Mouse (Mus musculus): Measurements from ENCODE around the gene Zfp366. TPM values are rescaled to one million over a fixed set of nuclear protein-coding genes. Genes with fewer than 3 reads are reported as not detected.
A peak's percentile ranks its signal among the peaks of the same experiment; 100 is the strongest.

Gene Zfp366
- polyA plus RNA-seq, 1 experiment from 2014 or later, result 0.64 TPM

DNA sequence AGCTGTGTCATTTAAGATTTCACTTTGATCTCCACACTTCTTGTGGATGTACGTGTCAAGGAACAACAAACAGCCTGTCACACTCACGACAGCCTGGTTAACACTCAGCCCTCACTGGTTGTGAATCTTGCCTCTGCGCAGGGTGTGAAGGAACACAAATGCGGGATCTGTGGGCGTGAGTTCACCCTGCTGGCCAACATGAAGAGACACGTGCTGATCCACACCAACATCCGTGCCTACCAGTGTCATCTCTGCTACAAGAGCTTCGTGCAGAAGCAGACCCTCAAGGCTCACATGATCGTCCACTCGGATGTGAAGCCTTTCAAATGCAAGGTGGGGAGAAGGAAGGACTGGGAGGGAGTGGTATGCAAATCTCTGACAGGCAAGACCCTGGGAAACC is 49.3 kb downstream of the Zfp366 start:
- Histone ChIP-seq H3K27me3 (no peaks in the 10 kb centered on the region), H3K4me3 (no peak overlapping the region), H3K9ac (no peak overlapping the region), H3K36me3 (no peaks in the 10 kb centered on the region), H3K9me3 (no peaks in the 10 kb centered on the region), H3K4me1 (replicated peaks) (peaks cover 13% of the 10 kb centered on the region), H3K27ac (no peak overlapping the region), H3K4me2 (no peak overlapping the region)
- WGBS, result 83% methylated on average over 10 of the region's 10 CpGs
- no peak for ATAC-seq (ENCODE audit: low FRiP score)

DNA sequence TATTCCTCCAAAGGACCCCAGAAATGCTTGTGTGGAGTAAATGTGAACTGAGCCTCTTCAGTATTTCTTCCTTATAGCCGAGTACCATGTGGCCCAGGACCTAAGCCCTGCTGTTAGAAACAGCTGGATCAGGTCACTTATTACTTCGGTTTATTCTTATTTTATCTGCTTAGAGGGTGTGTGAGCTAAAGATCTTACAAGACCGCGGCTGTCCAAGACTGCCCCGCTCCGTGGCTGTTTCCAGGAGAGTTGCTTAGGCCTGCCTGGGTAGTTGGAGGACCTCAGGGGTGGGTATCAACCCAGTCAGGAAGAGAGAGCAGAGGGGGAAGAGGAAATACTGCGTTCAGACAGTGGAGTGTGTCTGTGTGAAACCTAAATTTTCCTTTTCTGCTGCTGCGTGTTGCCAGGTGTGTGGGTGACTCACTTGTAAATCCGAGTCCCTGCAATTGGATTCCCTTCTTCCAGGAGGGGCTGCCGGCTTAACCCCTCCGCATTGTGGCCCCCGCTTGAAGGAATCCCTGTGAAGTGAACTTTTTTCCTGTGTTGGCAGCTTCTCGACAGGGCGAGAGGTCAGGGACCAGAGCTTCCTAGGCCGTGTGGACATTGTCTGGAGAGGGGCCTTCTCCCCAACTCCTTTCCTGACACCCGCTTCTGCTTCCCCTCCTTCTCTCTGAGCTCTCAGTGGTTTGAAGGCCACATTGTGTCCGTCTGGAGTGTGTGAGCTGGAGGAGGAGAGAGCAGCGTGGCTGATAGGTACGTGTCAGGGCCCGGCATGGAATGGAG is 51.0 kb downstream of the Zfp366 start:
- no peak for ATAC-seq (ENCODE audit: low FRiP score)
- H3K36me3 ChIP-seq, result no peaks in the 10 kb centered on the region
- H3K9me3 ChIP-seq, result no peaks in the 10 kb centered on the region
- H3K4me2 ChIP-seq, result no peak overlapping the region
- no peak overlapping the region for H3K4me3 ChIP-seq
- H3K27me3 ChIP-seq, result no peaks in the 10 kb centered on the region
- H3K4me1 ChIP-seq (replicated peaks), result peaks cover 19% of the 10 kb centered on the region
- 81% methylated on average over 20 of the region's 20 CpGs for WGBS
- no peak overlapping the region for H3K9ac ChIP-seq
- H3K27ac ChIP-seq, result no peak overlapping the region

DNA sequence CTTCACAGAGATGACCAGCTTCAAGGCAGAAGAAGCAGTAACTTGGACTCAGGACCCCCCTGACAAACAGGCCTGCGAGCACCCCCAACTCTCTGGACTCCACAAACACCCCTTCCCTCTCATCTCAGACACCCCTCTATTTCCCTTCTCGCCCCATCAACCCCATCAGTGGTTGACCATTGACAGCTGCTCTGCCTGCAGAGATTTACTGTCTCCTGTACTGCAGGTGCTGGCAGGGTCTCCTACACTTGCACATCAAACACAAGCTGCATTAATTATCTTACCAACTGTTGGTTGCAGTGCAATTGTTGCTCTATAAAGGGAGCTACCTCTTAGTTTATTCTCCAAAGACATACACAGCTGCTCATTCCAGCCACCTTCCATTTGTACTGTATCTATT is 51.6 kb downstream of the Zfp366 start:
- no peaks in the 10 kb centered on the region for H3K36me3 ChIP-seq
- no peak for ATAC-seq (ENCODE audit: low FRiP score)
- H3K9ac ChIP-seq, result no peak overlapping the region
- WGBS, result 91% methylated on average over 2 of the region's 2 CpGs
- H3K27me3 ChIP-seq, result no peaks in the 10 kb centered on the region
- H3K4me1 ChIP-seq (replicated peaks), result peaks cover 19% of the 10 kb centered on the region
- no peak overlapping the region for H3K4me2 ChIP-seq
- H3K27ac ChIP-seq, result no peak overlapping the region
- no peaks in the 10 kb centered on the region for H3K9me3 ChIP-seq
- H3K4me3 ChIP-seq, result no peak overlapping the region

DNA sequence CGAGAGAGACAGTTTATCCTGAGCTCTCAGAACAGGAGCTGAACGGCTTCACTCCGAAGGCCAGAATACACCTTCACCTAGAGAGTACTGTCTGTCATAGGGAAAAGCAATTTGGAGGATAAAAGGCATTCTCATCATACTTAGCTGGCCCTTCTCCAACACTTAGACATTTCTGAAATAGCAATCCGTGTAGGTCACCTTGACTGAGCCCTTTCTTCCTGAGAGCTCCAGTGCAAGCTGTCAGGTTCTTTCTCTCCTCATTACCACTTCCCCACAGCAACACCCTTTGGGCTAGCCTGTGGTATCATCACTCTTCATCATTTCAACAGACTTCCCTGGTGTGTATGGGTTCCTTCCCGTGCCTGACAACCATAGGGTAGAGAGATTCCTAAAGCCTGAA is 52.5 kb downstream of the Zfp366 start:
- no peak for ATAC-seq (ENCODE audit: low FRiP score)
- Histone ChIP-seq H3K27ac (no peak overlapping the region), H3K9me3 (no peaks in the 10 kb centered on the region), H3K27me3 (no peaks in the 10 kb centered on the region), H3K9ac (no peak overlapping the region), H3K4me2 (no peak overlapping the region), H3K4me1 (replicated peaks) (peaks cover 19% of the 10 kb centered on the region), H3K4me3 (no peak overlapping the region), H3K36me3 (no peaks in the 10 kb centered on the region)
- WGBS, result 92% methylated on average over 5 of the region's 5 CpGs

DNA sequence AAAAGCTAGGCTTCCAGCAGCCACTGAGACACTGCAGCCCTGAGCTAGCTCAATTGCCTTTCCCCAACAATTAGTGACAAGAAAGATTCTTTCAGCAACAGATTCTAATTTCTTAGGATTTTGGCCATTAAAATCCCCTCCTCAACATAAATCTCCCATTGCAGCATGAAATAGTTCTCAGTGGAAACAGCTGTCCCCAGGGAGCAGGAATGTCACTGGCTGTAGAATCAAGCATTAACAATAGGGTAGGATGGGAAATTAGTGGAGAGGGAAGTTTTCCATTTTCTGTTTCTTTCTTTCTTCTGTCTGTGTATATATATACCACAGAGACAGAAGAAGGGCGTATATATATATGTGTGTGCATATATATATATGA is 53.2 kb downstream of the Zfp366 start:
- WGBS, result 100% methylated on average over 1 of the region's 1 CpGs
- Histone ChIP-seq H3K27me3 (no peaks in the 10 kb centered on the region), H3K4me3 (no peak overlapping the region), H3K36me3 (no peaks in the 10 kb centered on the region), H3K4me2 (no peak overlapping the region), H3K9me3 (no peaks in the 10 kb centered on the region), H3K27ac (no peak overlapping the region), H3K4me1 (replicated peaks) (peaks cover 19% of the 10 kb centered on the region), H3K9ac (no peak overlapping the region)
- no peak for ATAC-seq (ENCODE audit: low FRiP score)

DNA sequence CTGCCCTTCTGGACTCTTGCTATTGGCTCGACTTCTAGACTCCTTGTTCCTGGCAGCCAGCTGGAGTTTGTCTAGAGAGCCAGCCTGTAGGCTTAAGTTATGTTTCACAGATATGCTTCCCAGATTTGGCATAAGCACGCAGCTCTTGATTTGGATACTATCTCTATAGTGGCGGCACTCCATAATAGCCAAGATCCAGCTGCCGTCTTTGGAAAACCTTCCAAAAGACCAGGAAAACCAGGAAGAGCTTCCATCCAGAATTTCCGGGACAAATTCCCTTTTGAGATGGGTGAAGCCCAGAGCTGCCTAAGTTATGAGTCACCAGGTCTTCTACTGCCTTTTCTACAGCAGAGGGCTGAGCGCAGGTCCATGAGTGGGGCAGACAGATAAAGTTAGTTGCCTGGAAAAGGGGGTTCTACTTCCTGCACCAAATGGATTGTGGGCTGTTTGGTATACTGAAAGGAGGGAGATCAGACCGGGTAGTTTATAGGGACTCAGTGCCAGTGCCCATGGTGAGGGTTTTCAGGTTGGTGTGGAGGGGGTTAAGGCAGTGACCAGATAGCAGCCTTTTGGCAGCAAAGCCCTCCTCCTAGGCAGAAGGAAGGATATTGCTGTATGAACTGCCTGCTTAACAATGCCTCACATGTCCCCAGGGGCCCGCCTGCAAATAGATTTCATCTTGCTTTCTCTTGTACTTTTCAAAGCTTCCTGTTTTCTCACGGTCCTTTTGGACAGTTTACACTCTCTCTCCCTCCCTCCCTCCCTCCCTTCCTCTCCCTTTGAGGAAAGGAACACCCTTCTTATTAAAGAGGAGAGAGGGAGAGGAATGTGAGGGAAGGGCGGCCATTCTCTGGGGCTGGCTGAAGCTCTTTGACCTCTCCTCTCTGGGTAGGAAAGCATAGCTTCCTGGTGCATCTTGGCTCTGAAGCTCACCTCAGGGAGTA is 53.9 kb downstream of the Zfp366 start:
- WGBS, result 67% methylated on average over 10 of the region's 10 CpGs
- no peak overlapping the region for H3K4me2 ChIP-seq
- H3K27me3 ChIP-seq, result no peaks in the 10 kb centered on the region
- peak; percentile 39; the same call in 1 of the 2 replicates for ATAC-seq (ENCODE audit: low FRiP score)
- H3K4me3 ChIP-seq, result no peak overlapping the region
- H3K9ac ChIP-seq, result no peak overlapping the region
- H3K27ac ChIP-seq, result peak overlapping the region; percentile 72
- no peaks in the 10 kb centered on the region for H3K9me3 ChIP-seq
- H3K36me3 ChIP-seq, result no peaks in the 10 kb centered on the region
- peaks cover 15% of the 10 kb centered on the region for H3K4me1 ChIP-seq (replicated peaks)

DNA sequence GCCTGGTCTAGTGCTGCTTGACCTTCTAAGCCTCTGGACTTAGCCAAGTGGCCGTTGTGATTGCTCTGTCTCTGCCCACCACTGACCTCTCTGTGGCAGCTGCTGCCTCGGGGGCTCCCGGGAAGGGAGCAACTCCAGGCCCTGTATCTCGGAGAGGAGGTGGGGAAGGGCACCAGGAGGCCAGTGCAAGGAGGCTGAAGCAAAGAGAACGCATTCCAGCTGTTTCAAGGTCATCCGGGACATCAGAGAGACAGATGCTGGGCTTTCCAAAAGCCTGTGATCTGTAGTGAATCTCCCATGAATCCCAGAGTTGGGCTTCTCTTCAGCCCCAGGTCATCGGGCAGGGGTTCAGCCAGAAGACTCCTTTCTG is 54.5 kb downstream of the Zfp366 start:
- Histone ChIP-seq H3K4me2 (no peak overlapping the region), H3K4me1 (replicated peaks) (peaks cover 15% of the 10 kb centered on the region), H3K9ac (no peak overlapping the region), H3K4me3 (no peak overlapping the region), H3K27me3 (no peaks in the 10 kb centered on the region), H3K27ac (peak overlapping the region; percentile 72), H3K36me3 (no peaks in the 10 kb centered on the region), H3K9me3 (no peaks in the 10 kb centered on the region)
- ATAC-seq (ENCODE audit: low FRiP score), result no peak
- 22% methylated on average over 7 of the region's 7 CpGs for WGBS

DNA sequence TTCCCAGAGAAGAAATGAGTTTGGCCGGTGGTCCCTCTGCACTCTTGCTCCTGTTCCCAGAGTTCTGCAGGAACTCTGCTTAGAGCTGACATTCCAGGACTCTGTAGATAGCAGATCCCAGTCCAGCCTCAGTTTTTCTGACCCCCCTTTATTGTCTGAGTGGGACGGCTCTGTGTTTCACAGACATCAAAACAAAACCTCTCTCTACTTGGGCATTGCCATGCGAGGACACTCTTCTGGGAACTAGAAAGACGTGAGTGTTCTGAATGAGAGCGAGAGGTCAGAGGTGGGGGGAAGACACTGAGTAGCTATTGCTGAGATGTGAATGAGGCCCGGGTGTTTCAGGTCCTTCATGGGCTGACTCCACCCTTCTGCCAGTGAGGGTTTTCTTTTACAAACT is 55.1 kb downstream of the Zfp366 start:
- Histone ChIP-seq H3K4me2 (no peak overlapping the region), H3K9me3 (no peaks in the 10 kb centered on the region), H3K27me3 (no peaks in the 10 kb centered on the region), H3K9ac (no peak overlapping the region), H3K4me3 (no peak overlapping the region), H3K36me3 (no peaks in the 10 kb centered on the region), H3K27ac (peak overlapping the region; percentile 72), H3K4me1 (replicated peaks) (peaks cover 15% of the 10 kb centered on the region)
- ATAC-seq (ENCODE audit: low FRiP score), result no peak
- 15% methylated on average over 6 of the region's 6 CpGs for WGBS

DNA sequence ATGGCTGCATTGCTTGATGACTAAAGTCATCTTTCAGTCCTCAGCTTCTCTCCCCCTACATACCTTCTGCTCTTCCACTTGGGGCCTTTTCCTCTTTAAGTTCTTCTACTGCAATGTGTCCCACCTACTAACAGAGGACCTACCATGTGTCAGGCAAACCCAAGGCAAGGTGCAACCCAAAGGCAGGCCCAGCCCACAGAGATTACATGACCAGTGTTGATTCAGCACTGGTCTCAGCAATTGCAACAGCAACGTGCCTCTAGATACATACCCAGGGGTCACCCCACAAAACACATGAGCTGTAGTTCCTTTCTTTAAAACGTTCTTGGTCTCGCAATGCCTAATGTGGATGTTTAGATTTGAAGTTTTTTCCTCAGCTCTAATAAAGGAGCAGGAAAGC is 57.4 kb downstream of the Zfp366 start:
- Histone ChIP-seq H3K4me2 (no peak overlapping the region), H3K36me3 (no peaks in the 10 kb centered on the region), H3K27ac (no peak overlapping the region), H3K27me3 (no peaks in the 10 kb centered on the region), H3K4me1 (replicated peaks) (peaks cover 18% of the 10 kb centered on the region), H3K9me3 (no peaks in the 10 kb centered on the region), H3K9ac (no peak overlapping the region), H3K4me3 (no peak overlapping the region)
- 83% methylated on average over 3 of the region's 3 CpGs for WGBS
- ATAC-seq (ENCODE audit: low FRiP score), result no peak

DNA sequence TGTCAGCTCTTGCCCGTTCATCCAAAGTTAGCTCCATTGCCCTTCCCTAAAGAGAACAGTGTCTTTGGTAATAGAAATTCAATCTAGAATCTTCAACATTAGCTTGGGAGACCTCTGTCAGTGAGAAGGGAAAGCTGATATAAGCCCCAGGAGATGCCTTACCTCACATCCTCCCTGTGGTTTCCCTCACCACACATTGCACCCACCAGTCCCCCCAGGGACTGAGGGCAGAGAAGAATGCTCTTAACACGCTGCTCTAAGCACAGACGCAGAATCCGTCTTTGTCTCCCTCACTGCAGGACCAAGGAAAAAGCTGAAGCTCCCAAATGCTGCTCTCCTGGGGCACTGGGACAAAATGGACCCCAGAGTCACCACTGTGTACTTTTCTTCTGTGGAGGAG is 58.3 kb downstream of the Zfp366 start:
- Histone ChIP-seq H3K4me1 (replicated peaks) (peaks cover 18% of the 10 kb centered on the region), H3K4me3 (no peak overlapping the region), H3K4me2 (no peak overlapping the region), H3K27ac (no peak overlapping the region), H3K9me3 (no peaks in the 10 kb centered on the region), H3K36me3 (no peaks in the 10 kb centered on the region), H3K27me3 (no peaks in the 10 kb centered on the region), H3K9ac (no peak overlapping the region)
- ATAC-seq (ENCODE audit: low FRiP score), result no peak
- WGBS, result 83% methylated on average over 4 of the region's 4 CpGs

DNA sequence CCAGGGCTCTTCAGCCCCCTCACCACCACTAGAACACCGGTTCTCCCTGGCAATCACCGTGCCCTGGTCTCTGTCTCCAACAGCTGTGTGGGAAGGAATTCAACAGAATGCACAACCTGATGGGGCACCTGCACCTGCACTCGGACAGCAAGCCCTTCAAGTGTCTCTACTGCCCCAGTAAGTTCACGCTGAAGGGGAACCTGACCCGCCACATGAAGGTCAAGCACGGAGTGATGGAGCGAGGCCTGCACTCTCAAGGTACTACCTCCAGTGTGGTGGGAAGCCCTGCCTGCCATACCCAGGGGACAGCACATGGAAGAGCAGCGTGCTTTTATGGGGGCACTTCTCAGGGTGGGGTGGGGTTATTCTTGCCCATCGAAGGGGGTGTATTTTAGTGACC is 59.2 kb downstream of the Zfp366 start:
- Histone ChIP-seq H3K4me1 (replicated peaks) (peaks cover 13% of the 10 kb centered on the region), H3K27ac (no peak overlapping the region), H3K9ac (no peak overlapping the region), H3K9me3 (no peaks in the 10 kb centered on the region), H3K4me2 (no peak overlapping the region), H3K27me3 (no peaks in the 10 kb centered on the region), H3K4me3 (no peak overlapping the region), H3K36me3 (no peaks in the 10 kb centered on the region)
- ATAC-seq (ENCODE audit: low FRiP score), result no peak
- WGBS, result 94% methylated on average over 9 of the region's 9 CpGs

DNA sequence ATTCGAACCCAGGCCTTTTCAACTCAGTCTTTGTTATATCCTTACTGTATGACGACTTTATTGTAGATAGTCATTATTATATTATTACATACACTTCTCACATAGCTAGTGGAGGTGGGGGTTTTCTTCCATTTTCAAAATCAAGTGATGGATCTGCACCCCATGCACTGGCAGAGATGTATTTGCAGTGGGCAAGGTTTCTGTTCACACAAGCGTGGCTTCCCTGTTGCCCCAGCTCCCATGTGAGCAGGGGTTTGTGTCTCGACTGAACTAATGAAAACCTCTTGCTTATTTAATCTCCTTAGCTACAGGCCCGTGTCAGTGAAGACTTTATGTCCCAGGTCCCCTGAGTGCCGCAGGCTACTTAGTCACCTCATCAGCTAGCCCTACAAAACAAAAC is 59.8 kb downstream of the Zfp366 start:
- no peak for ATAC-seq (ENCODE audit: low FRiP score)
- H3K36me3 ChIP-seq, result no peaks in the 10 kb centered on the region
- no peak overlapping the region for H3K9ac ChIP-seq
- 56% methylated on average over 6 of the region's 6 CpGs for WGBS
- no peaks in the 10 kb centered on the region for H3K9me3 ChIP-seq
- no peaks in the 10 kb centered on the region for H3K27me3 ChIP-seq
- peaks cover 7% of the 10 kb centered on the region; the same call in 1 of the 2 replicates for H3K4me1 ChIP-seq (replicated peaks)
- no peak overlapping the region for H3K4me2 ChIP-seq
- no peak overlapping the region for H3K27ac ChIP-seq
- H3K4me3 ChIP-seq, result no peak overlapping the region
